Mouse (Mus musculus): ENCODE results near the gene Ccdc148. TPM values are rescaled to one million over a fixed set of nuclear protein-coding genes. Genes with fewer than 3 reads are reported as not detected.

Gene Ccdc148
- total and polyA plus RNA-seq, 2 experiments from 2014 or later: 0.46 to 0.56 TPM

- TF ChIP-seq EP300 (IDR thresholded peaks at IDR 0.05; ENCODE audit: low read depth): no peak
- no peak for TF ChIP-seq CTCF (IDR thresholded peaks at IDR 0.05; ENCODE audit: low read depth)
- DNase-seq (ENCODE audit: low spot score): no peak
- Histone ChIP-seq H3K4me3 (ENCODE audit: low read depth, low read length) (no peak overlapping the region), H3K27me3 (ENCODE audit: control insufficient read depth, insufficient read depth, low read length) (no peaks in the 10 kb centered on the region), H3K9ac (replicated peaks; ENCODE audit: low read depth, low read length) (no peak overlapping the region), H3K9me3 (replicated peaks; ENCODE audit: control insufficient read depth, low read length) (no peaks in the 10 kb centered on the region), H3K4me1 (ENCODE audit: control insufficient read depth, insufficient read depth) (no peaks in the 10 kb centered on the region), H3K27ac (ENCODE audit: low read depth) (no peak overlapping the region), H3K4me2 (ENCODE audit: low read depth, low read length) (no peak overlapping the region), H3K36me3 (replicated peaks; ENCODE audit: control insufficient read depth, insufficient read depth, low read length) (no peaks in the 10 kb centered on the region)
- 87% methylated on average over 9 of the region's 9 CpGs for WGBS
- ATAC-seq (ENCODE audit: insufficient read depth, low read depth): no peak
Observed at GRCm38 (mm10) chr2:58773833-58774232, 386.6 kb downstream of the Ccdc148 start.

Other genes starting within 250 kb of the Ccdc148 start
- 152 and 232 TPM in 2 replicates for gene Pkp4, start 167 bp upstream of the Ccdc148 start, total RNA-seq (2014; rRNA removed; ENCODE audit: low replicate concordance)
- gene Pkp4, start 167 bp upstream of the Ccdc148 start, polyA plus RNA-seq (2015; fragmentation: Nextera tagmentation; extraction: Ambion mirVana): 30.9 and 36.1 TPM in 2 replicates